Mouse (Mus musculus) bone marrow macrophage, adult 2 months (primary cell): ENCODE results near the gene Mad1l1.

Experiments
- CTCF ChIP-seq: IDR thresholded peaks from 2 replicates; pipeline ENCODE4 v1.5.1; 2012; ENCODE audit warnings: low read depth, mild to moderate bottlenecking, low read length, moderate library complexity
- POLR2A ChIP-seq: IDR thresholded peaks from 2 replicates; pipeline ENCODE4 v1.6.1; 2012; ENCODE audit warnings: mild to moderate bottlenecking, low read depth, low read length, borderline replicate concordance

DNA sequence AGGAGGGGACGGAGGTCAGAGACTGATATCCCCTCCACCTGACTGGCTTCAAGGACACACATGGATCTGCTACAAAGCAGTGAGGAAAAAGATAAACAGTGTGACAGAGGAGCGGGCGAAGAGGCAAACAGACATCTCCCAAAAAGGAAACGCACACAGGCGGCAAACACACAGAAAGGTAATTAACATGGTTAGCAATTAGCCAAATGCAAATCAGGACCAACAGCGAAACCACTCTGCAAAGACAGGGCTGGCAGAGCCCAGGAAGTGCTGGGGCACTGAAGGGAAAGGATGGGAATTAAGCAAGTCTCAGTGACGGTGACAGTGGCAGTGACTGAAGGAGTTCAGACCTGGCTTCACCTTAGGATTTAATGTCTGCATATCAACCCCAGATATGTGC is 187.3 kb downstream of the Mad1l1 start:
- TF ChIP-seq CTCF = no peak
- no peak for TF ChIP-seq POLR2A
